Mouse (Mus musculus): ENCODE results near the gene Ttll11. TPM values are rescaled to one million over a fixed set of nuclear protein-coding genes. Genes with fewer than 3 reads are reported as not detected.
A peak's percentile ranks its signal among the peaks of the same experiment; 100 is the strongest.

The Ttll11 gene
- polyA plus RNA-seq, 1 experiment from 2014 or later = 2.1 TPM

DNA sequence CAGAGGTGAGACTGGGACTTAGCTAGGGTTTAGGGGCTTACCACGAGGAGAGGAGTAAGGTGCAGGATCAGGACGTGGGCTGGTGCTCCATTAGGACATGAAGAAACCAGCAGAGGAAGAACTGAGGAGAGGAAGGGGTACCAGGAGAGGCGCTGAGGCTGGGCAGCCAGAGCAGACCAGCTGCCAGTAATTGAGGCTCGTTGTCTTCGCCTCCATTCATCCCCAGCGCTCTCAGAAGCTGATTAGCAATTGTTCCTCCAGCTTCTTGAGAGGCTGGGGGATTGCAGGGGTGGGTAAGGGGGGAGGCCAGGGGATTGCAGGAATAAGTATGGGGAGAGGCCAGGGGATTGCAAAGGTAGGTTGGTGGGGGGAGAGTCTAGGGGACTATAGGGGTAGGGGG, 22.5 kb upstream of the Ttll11 start:
- no peak for DNase-seq (ENCODE audit: low spot score)
- H3K36me3 ChIP-seq (replicated peaks; ENCODE audit: control insufficient read depth, insufficient read depth, low read depth, low read length) = no peaks in the 10 kb centered on the region
- no peaks in the 10 kb centered on the region for H3K27me3 ChIP-seq (ENCODE audit: control insufficient read depth, insufficient read depth, low read length)
- H3K4me2 ChIP-seq (ENCODE audit: low read depth, low read length) = no peak overlapping the region
- H3K9ac ChIP-seq (replicated peaks; ENCODE audit: low read length) = no peak overlapping the region
- H3K4me1 ChIP-seq (ENCODE audit: control insufficient read depth, insufficient read depth, low read length) = no peaks in the 10 kb centered on the region
- H3K27ac ChIP-seq (replicated peaks; ENCODE audit: low read depth, low read length) = no peak overlapping the region
- WGBS = 47% methylated on average over 6 of the region's 6 CpGs
- ATAC-seq (replicated peaks; ENCODE audit: insufficient number of reproducible peaks, low FRiP score, low TSS enrichment, low read depth) = no peak
- no peaks in the 10 kb centered on the region for H3K9me3 ChIP-seq (replicated peaks; ENCODE audit: control insufficient read depth, low read length)
- no peak overlapping the region for H3K4me3 ChIP-seq (ENCODE audit: low read depth, low read length)

DNA sequence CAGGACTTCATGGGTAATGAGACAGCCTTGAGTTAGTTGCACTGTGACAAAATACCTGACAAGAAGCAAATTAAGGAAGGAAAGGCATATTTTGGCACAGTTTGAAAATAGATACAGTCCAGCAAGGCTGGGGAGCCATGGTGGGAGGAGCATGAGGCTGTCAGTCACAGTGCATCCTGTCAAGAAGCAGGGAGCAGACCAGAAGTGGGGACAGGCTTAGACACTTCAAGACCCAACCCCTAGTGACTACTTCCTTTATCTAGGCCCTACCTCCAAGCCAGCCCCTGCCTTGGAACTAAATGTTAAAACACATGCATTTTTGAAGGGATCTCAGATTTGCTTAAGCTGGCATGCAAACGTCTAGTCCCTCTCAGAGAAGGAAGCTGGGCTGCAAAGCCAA, 20.7 kb upstream of the Ttll11 start:
- Histone ChIP-seq H3K9me3 (replicated peaks; ENCODE audit: control insufficient read depth, low read length) (no peaks in the 10 kb centered on the region), H3K27me3 (ENCODE audit: control insufficient read depth, insufficient read depth, low read length) (no peaks in the 10 kb centered on the region), H3K4me1 (ENCODE audit: control insufficient read depth, insufficient read depth, low read length) (no peaks in the 10 kb centered on the region), H3K4me3 (ENCODE audit: low read depth, low read length) (no peak overlapping the region), H3K36me3 (replicated peaks; ENCODE audit: control insufficient read depth, insufficient read depth, low read depth, low read length) (no peaks in the 10 kb centered on the region), H3K4me2 (ENCODE audit: low read depth, low read length) (no peak overlapping the region), H3K9ac (replicated peaks; ENCODE audit: low read length) (no peak overlapping the region), H3K27ac (replicated peaks; ENCODE audit: low read depth, low read length) (no peak overlapping the region)
- no peak for DNase-seq (ENCODE audit: low spot score)
- no peak for ATAC-seq (replicated peaks; ENCODE audit: insufficient number of reproducible peaks, low FRiP score, low TSS enrichment, low read depth)
- 65% methylated on average over 1 of the region's 1 CpGs for WGBS

DNA sequence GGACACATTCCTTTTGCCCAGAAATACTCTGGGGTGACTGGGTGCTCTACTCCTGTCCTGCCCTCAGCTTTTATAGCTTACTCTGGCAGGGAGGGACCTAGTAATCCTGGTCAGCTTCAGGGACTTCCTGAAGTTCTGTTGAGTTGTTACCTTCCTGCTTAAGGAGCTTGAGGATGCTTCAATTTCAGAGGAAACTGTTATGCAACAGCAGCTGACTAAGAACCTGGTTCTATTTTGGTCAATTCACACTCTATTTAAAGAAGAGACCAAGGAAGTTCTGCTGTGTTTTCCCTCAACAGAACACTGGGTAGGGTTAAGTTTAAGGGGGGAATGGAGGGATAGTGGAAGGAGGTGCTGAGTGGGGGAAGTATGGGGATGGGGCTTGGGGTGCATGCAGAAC, 19.5 kb upstream of the Ttll11 start:
- Histone ChIP-seq H3K9me3 (replicated peaks; ENCODE audit: control insufficient read depth, low read length) (no peaks in the 10 kb centered on the region), H3K36me3 (replicated peaks; ENCODE audit: control insufficient read depth, insufficient read depth, low read depth, low read length) (no peaks in the 10 kb centered on the region), H3K9ac (replicated peaks; ENCODE audit: low read length) (no peak overlapping the region), H3K4me2 (ENCODE audit: low read depth, low read length) (no peak overlapping the region), H3K4me1 (ENCODE audit: control insufficient read depth, insufficient read depth, low read length) (no peaks in the 10 kb centered on the region), H3K27me3 (ENCODE audit: control insufficient read depth, insufficient read depth, low read length) (no peaks in the 10 kb centered on the region), H3K27ac (replicated peaks; ENCODE audit: low read depth, low read length) (no peak overlapping the region), H3K4me3 (ENCODE audit: low read depth, low read length) (no peak overlapping the region)
- ATAC-seq (replicated peaks; ENCODE audit: insufficient number of reproducible peaks, low FRiP score, low TSS enrichment, low read depth) (no peak), DNase-seq (ENCODE audit: low spot score) (no peak)

DNA sequence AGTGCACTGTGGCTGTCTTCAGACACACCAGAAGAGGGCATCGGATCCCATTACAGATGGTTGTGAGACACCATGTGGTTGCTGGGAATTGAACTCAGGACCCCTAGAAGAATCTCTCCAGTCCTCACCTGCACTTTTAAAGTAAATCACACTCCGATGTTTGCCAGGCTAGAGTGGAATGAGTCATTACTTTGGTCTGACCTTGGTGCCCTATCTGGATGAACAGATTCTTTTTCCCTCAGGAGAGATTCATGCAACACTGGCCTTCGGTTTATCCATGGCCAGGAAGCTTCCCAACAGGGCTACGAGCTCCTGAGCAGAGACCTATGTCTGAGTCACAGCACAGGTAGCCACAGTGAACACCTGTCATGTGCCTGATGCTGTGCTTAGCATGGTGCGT, 18.7 kb upstream of the Ttll11 start:
- H3K4me2 ChIP-seq (ENCODE audit: low read depth, low read length) = no peak overlapping the region
- ATAC-seq (replicated peaks; ENCODE audit: insufficient number of reproducible peaks, low FRiP score, low TSS enrichment, low read depth) (no peak), DNase-seq (ENCODE audit: low spot score) (no peak)
- H3K27me3 ChIP-seq (ENCODE audit: control insufficient read depth, insufficient read depth, low read length) = no peaks in the 10 kb centered on the region
- no peak overlapping the region for H3K27ac ChIP-seq (replicated peaks; ENCODE audit: low read depth, low read length)
- H3K4me1 ChIP-seq (ENCODE audit: control insufficient read depth, insufficient read depth, low read length) = no peaks in the 10 kb centered on the region
- no peak overlapping the region for H3K9ac ChIP-seq (replicated peaks; ENCODE audit: low read length)
- H3K4me3 ChIP-seq (ENCODE audit: low read depth, low read length) = no peak overlapping the region
- 87% methylated on average over 5 of the region's 5 CpGs for WGBS
- no peaks in the 10 kb centered on the region for H3K9me3 ChIP-seq (replicated peaks; ENCODE audit: control insufficient read depth, low read length)
- no peaks in the 10 kb centered on the region for H3K36me3 ChIP-seq (replicated peaks; ENCODE audit: control insufficient read depth, insufficient read depth, low read depth, low read length)

DNA sequence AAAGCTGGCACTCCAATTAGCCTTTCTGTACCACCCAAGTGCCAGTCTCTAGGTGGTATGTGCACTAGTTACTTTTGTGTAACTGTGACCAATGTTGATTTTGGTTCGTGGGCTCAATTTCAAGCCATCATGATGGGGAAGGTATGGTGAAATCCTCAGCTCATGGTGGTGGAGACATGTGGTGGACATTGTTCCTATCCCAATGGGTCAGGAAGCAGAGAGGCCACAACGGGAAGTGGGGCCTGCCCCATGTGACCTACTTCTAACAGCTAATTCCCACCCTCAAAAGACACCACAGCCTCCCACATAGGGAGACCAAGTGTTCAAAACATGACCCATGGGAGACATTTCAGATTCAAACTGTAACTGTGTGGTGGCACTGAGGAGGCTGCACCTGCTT, 17.0 kb upstream of the Ttll11 start:
- Histone ChIP-seq H3K27ac (replicated peaks; ENCODE audit: low read depth, low read length) (no peak overlapping the region), H3K4me2 (ENCODE audit: low read depth, low read length) (no peak overlapping the region), H3K4me1 (ENCODE audit: control insufficient read depth, insufficient read depth, low read length) (no peaks in the 10 kb centered on the region), H3K4me3 (ENCODE audit: low read depth, low read length) (no peak overlapping the region), H3K36me3 (replicated peaks; ENCODE audit: control insufficient read depth, insufficient read depth, low read depth, low read length) (no peaks in the 10 kb centered on the region), H3K9ac (replicated peaks; ENCODE audit: low read length) (no peak overlapping the region), H3K27me3 (ENCODE audit: control insufficient read depth, insufficient read depth, low read length) (no peaks in the 10 kb centered on the region), H3K9me3 (replicated peaks; ENCODE audit: control insufficient read depth, low read length) (no peaks in the 10 kb centered on the region)
- no peak for ATAC-seq (replicated peaks; ENCODE audit: insufficient number of reproducible peaks, low FRiP score, low TSS enrichment, low read depth)
- no peak for DNase-seq (ENCODE audit: low spot score)
- WGBS = 88% methylated on average over 2 of the region's 2 CpGs

DNA sequence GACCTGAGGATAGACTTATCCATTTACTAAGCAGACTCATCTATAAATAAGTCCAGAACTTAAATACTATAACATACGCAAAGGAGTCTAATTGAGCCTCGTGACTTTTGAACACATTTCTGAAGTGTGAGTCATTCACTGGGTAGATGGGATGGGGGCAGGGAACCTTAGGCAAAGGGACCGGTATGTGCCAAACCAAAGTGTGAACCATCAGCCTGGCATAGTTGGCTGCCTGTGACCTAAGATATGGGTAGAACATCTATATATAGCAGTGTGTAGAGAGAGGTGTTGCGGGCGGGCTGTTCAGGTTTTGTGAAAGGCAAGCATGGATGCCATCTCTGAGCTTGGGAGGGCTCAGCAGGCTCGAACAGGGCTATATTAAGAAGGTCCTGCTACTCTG, 14.6 kb upstream of the Ttll11 start:
- Histone ChIP-seq H3K4me3 (ENCODE audit: low read depth, low read length) (no peak overlapping the region), H3K36me3 (replicated peaks; ENCODE audit: control insufficient read depth, insufficient read depth, low read depth, low read length) (no peaks in the 10 kb centered on the region), H3K9me3 (replicated peaks; ENCODE audit: control insufficient read depth, low read length) (no peaks in the 10 kb centered on the region), H3K4me1 (ENCODE audit: control insufficient read depth, insufficient read depth, low read length) (no peaks in the 10 kb centered on the region), H3K27ac (replicated peaks; ENCODE audit: low read depth, low read length) (no peak overlapping the region), H3K4me2 (ENCODE audit: low read depth, low read length) (no peak overlapping the region), H3K27me3 (ENCODE audit: control insufficient read depth, insufficient read depth, low read length) (no peaks in the 10 kb centered on the region), H3K9ac (replicated peaks; ENCODE audit: low read length) (no peak overlapping the region)
- WGBS = 85% methylated on average over 6 of the region's 6 CpGs
- DNase-seq (ENCODE audit: low spot score) (no peak), ATAC-seq (replicated peaks; ENCODE audit: insufficient number of reproducible peaks, low FRiP score, low TSS enrichment, low read depth) (no peak)

DNA sequence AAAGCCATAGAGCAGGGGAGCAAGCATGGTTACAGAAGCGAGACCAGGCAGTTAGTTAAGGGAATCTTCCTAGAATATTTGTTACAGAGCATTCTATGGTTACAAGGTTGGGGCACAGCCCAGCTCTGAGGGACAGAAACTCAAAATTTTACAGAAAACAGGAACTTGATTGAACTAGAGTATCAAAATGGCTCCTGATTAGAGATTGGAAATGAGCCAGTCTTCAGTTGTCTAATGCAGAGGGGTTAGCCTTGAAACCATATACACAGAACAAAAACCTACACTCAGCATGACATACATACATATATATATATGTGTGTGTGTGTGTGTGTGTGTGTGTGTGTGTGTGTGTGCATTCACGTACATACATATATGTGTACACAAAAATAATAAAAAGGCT, 13.8 kb upstream of the Ttll11 start:
- H3K27ac ChIP-seq (replicated peaks; ENCODE audit: low read depth, low read length) = no peak overlapping the region
- DNase-seq (ENCODE audit: low spot score) (no peak), ATAC-seq (replicated peaks; ENCODE audit: insufficient number of reproducible peaks, low FRiP score, low TSS enrichment, low read depth) (no peak)
- H3K9ac ChIP-seq (replicated peaks; ENCODE audit: low read length) = no peak overlapping the region
- no peak overlapping the region for H3K4me2 ChIP-seq (ENCODE audit: low read depth, low read length)
- no peak overlapping the region for H3K4me3 ChIP-seq (ENCODE audit: low read depth, low read length)
- no peaks in the 10 kb centered on the region for H3K4me1 ChIP-seq (ENCODE audit: control insufficient read depth, insufficient read depth, low read length)
- H3K9me3 ChIP-seq (replicated peaks; ENCODE audit: control insufficient read depth, low read length) = no peaks in the 10 kb centered on the region
- no peaks in the 10 kb centered on the region for H3K27me3 ChIP-seq (ENCODE audit: control insufficient read depth, insufficient read depth, low read length)
- WGBS = 80% methylated on average over 2 of the region's 2 CpGs
- H3K36me3 ChIP-seq (replicated peaks; ENCODE audit: control insufficient read depth, insufficient read depth, low read depth, low read length) = no peaks in the 10 kb centered on the region

DNA sequence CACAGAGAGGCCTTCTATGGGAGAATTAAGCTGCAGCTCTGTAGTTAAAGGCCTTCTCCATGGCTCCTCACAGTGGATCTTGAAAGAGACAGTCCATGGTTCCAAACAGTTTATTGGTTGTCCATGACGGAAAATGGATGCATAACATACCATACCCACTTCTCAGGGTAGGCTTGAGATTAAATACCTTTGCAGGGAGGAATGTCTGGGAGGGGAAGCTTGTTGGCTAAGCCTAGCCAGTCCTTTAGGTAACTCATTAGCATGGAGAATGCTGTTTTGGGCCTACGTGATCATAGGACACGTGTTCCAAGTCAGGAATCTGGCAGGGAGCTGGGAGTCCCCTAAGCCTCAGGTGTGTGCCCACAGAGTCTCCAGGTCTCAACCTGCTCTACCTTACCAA, 12.5 kb upstream of the Ttll11 start:
- H3K27ac ChIP-seq (replicated peaks; ENCODE audit: low read depth, low read length) = no peak overlapping the region
- no peaks in the 10 kb centered on the region for H3K4me1 ChIP-seq (ENCODE audit: control insufficient read depth, insufficient read depth, low read length)
- ATAC-seq (replicated peaks; ENCODE audit: insufficient number of reproducible peaks, low FRiP score, low TSS enrichment, low read depth) (no peak), DNase-seq (ENCODE audit: low spot score) (no peak)
- no peaks in the 10 kb centered on the region for H3K9me3 ChIP-seq (replicated peaks; ENCODE audit: control insufficient read depth, low read length)
- no peaks in the 10 kb centered on the region for H3K27me3 ChIP-seq (ENCODE audit: control insufficient read depth, insufficient read depth, low read length)
- no peaks in the 10 kb centered on the region for H3K36me3 ChIP-seq (replicated peaks; ENCODE audit: control insufficient read depth, insufficient read depth, low read depth, low read length)
- no peak overlapping the region for H3K4me3 ChIP-seq (ENCODE audit: low read depth, low read length)
- H3K9ac ChIP-seq (replicated peaks; ENCODE audit: low read length) = no peak overlapping the region
- no peak overlapping the region for H3K4me2 ChIP-seq (ENCODE audit: low read depth, low read length)
- 89% methylated on average over 3 of the region's 3 CpGs for WGBS

DNA sequence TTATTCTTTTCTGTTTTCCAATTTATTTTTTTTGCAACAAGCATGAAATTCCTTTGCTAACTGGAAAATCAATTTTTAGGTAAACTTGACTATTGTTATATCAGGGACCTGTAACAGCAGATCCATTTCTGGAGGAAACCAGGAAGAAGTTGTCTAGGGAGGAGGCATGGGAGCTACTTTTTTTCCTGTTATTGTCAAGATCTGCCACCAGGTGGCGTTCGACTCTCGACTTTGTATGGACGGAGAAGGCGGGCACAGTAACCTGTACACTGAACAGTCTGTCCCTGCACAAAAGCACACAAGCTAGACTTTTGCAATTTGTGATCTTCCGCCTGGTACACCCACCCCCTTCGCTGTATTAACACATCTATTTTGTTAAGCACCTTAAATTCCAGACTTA, 4.2 kb upstream of the Ttll11 start:
- Histone ChIP-seq H3K4me1 (ENCODE audit: control insufficient read depth, insufficient read depth, low read length) (no peaks in the 10 kb centered on the region), H3K4me2 (ENCODE audit: low read depth, low read length) (no peak overlapping the region), H3K36me3 (replicated peaks; ENCODE audit: control insufficient read depth, insufficient read depth, low read depth, low read length) (no peaks in the 10 kb centered on the region), H3K27me3 (ENCODE audit: control insufficient read depth, insufficient read depth, low read length) (no peaks in the 10 kb centered on the region), H3K9ac (replicated peaks; ENCODE audit: low read length) (no peak overlapping the region), H3K27ac (replicated peaks; ENCODE audit: low read depth, low read length) (no peak overlapping the region), H3K4me3 (ENCODE audit: low read depth, low read length) (no peak overlapping the region), H3K9me3 (replicated peaks; ENCODE audit: control insufficient read depth, low read length) (no peaks in the 10 kb centered on the region)
- no peak for ATAC-seq (replicated peaks; ENCODE audit: insufficient number of reproducible peaks, low FRiP score, low TSS enrichment, low read depth)
- WGBS = 4% methylated on average over 7 of the region's 7 CpGs
- DNase-seq (ENCODE audit: low spot score) = peak; percentile 82
